Mouse (Mus musculus): ENCODE data around the gene Cx3cr1. TPM values are rescaled to one million over a fixed set of nuclear protein-coding genes. Genes with fewer than 3 reads are reported as not detected.

Cx3cr1 gene
- polyA plus RNA-seq, 1 experiment = 3.9 TPM

- no peak overlapping the region for H3K4me3 ChIP-seq (ENCODE audit: low read depth, low read length)
- H3K27me3 ChIP-seq (ENCODE audit: control insufficient read depth, insufficient read depth, low read length) = no peaks in the 10 kb centered on the region
- peaks cover 29% of the 10 kb centered on the region for H3K36me3 ChIP-seq (ENCODE audit: control insufficient read depth, insufficient read depth, low read length)
- WGBS = 29% methylated on average over 12 of the region's 12 CpGs
- no peak for TF ChIP-seq CTCF (IDR thresholded peaks at IDR 0.05; ENCODE audit: extremely low read depth, insufficient read length, insufficient replicate concordance, low read depth, low read length)
- TF ChIP-seq POLR2A (IDR thresholded peaks at IDR 0.05; ENCODE audit: low read depth, low read length) = no peak
- peaks cover 25% of the 10 kb centered on the region for H3K4me1 ChIP-seq (ENCODE audit: control insufficient read depth, insufficient read depth, insufficient read length, low read length)
- peak overlapping the region; percentile 63 for H3K27ac ChIP-seq (ENCODE audit: insufficient read depth, low read depth, low read length)
Observed at GRCm38 (mm10) chr9:119932358-119932757, 137.3 kb downstream of the Cx3cr1 start.

GRCm38 (mm10) chr9:119926497-119926896, 143.2 kb downstream of the Cx3cr1 start:
- H3K36me3 ChIP-seq (ENCODE audit: control insufficient read depth, insufficient read depth, low read length) = peaks cover 63% of the 10 kb centered on the region
- TF ChIP-seq CTCF (IDR thresholded peaks at IDR 0.05; ENCODE audit: extremely low read depth, insufficient read length, insufficient replicate concordance, low read depth, low read length) (no peak), POLR2A (IDR thresholded peaks at IDR 0.05; ENCODE audit: low read depth, low read length) (no peak)
- H3K27ac ChIP-seq (ENCODE audit: insufficient read depth, low read depth, low read length) = no peak overlapping the region
- H3K27me3 ChIP-seq (ENCODE audit: control insufficient read depth, insufficient read depth, low read length) = no peaks in the 10 kb centered on the region
- H3K4me3 ChIP-seq (ENCODE audit: low read depth, low read length) = no peak overlapping the region
- H3K4me1 ChIP-seq (ENCODE audit: control insufficient read depth, insufficient read depth, insufficient read length, low read length) = peaks cover under 1% of the 10 kb centered on the region; the same call in 1 of the 2 replicates
- WGBS = 77% methylated on average over 5 of the region's 5 CpGs

DNA sequence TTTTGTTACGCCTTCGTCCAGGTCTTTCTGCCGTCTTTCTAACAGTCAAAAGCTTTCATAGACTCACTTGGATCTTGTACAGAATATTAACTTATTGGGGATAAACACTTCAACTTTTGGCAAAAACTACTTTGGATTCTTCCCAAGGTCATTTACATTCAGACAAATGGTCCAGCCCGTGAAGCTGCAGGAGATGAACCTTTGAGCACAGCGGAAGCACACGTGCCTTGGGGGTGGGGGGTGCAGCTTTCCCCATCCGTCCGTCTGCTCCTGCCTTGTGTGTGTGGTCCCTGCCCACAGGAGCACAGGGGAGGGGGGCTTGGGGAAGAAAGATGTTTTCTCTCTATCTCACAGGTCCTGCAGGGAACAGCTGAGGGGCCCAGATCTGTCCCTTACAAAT, 143.9 kb downstream of the Cx3cr1 start:
- TF ChIP-seq POLR2A (IDR thresholded peaks at IDR 0.05; ENCODE audit: low read depth, low read length) (no peak), CTCF (IDR thresholded peaks at IDR 0.05; ENCODE audit: extremely low read depth, insufficient read length, insufficient replicate concordance, low read depth, low read length) (no peak)
- WGBS = 75% methylated on average over 8 of the region's 8 CpGs
- Histone ChIP-seq H3K36me3 (ENCODE audit: control insufficient read depth, insufficient read depth, low read length) (peaks cover 61% of the 10 kb centered on the region), H3K27me3 (ENCODE audit: control insufficient read depth, insufficient read depth, low read length) (no peaks in the 10 kb centered on the region), H3K4me1 (ENCODE audit: control insufficient read depth, insufficient read depth, insufficient read length, low read length) (no peaks in the 10 kb centered on the region), H3K27ac (ENCODE audit: insufficient read depth, low read depth, low read length) (no peak overlapping the region), H3K4me3 (ENCODE audit: low read depth, low read length) (no peak overlapping the region)

DNA sequence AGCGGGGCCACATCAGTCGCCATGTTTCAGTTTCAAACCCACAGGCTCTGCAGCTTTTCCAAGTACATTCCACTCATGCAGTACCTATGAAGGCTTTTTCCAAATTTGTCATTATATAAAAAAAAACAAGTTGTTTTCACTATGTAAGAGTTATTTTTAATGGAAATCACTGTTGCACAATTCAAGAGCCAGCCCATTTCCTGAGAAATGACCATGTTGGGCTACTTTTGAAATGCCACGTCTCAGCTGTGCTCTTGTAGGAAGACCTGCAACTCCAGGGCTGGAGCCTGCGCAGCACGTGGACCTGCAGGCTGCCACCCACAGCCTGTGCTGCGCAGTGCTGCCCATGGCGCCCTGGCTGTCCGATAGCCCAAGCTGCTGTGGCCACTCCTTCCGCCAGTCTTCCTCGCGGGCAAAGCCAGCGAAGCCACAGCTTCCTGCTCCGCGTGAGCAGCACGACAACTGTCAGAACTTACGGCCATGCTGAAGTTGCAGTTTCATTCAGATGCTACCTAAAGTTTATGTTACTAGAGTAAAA, 144.5 kb downstream of the Cx3cr1 start:
- TF ChIP-seq CTCF (IDR thresholded peaks at IDR 0.05; ENCODE audit: extremely low read depth, insufficient read length, insufficient replicate concordance, low read depth, low read length) = no peak
- no peak for TF ChIP-seq POLR2A (IDR thresholded peaks at IDR 0.05; ENCODE audit: low read depth, low read length)
- WGBS = 81% methylated on average over 16 of the region's 16 CpGs
- no peak overlapping the region for H3K4me3 ChIP-seq (ENCODE audit: low read depth, low read length)
- no peaks in the 10 kb centered on the region for H3K27me3 ChIP-seq (ENCODE audit: control insufficient read depth, insufficient read depth, low read length)
- no peaks in the 10 kb centered on the region for H3K4me1 ChIP-seq (ENCODE audit: control insufficient read depth, insufficient read depth, insufficient read length, low read length)
- no peak overlapping the region for H3K27ac ChIP-seq (ENCODE audit: insufficient read depth, low read depth, low read length)
- peaks cover 62% of the 10 kb centered on the region for H3K36me3 ChIP-seq (ENCODE audit: control insufficient read depth, insufficient read depth, low read length)

DNA sequence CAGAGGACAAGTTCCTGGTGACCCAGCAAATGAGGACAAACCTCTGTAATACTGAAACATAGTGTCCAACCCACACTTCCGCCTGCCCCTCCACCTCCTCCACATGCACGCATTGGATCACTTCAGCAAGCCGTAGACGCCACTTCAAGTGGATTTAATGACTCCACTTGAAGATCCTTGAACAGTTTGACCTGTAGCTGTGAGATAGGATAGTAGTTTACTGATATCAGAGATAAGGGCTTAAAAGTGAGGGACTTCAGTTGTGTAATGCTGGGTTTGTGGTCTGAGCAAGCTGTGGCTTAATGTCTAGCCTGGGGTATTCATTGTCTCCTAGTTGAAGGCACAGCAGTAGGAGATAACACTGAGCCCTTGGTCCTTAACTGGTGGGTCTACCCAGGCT, 146.2 kb downstream of the Cx3cr1 start:
- 78% methylated on average over 4 of the region's 4 CpGs for WGBS
- TF ChIP-seq POLR2A (IDR thresholded peaks at IDR 0.05; ENCODE audit: low read depth, low read length) (no peak), CTCF (IDR thresholded peaks at IDR 0.05; ENCODE audit: extremely low read depth, insufficient read length, insufficient replicate concordance, low read depth, low read length) (no peak)

GRCm38 (mm10) chr9:119919858-119920257, 149.8 kb downstream of the Cx3cr1 start:
- Histone ChIP-seq H3K4me3 (ENCODE audit: low read depth, low read length) (no peak overlapping the region), H3K27ac (ENCODE audit: insufficient read depth, low read depth, low read length) (no peak overlapping the region), H3K27me3 (ENCODE audit: control insufficient read depth, insufficient read depth, low read length) (no peaks in the 10 kb centered on the region), H3K4me1 (ENCODE audit: control insufficient read depth, insufficient read depth, insufficient read length, low read length) (no peaks in the 10 kb centered on the region), H3K36me3 (ENCODE audit: control insufficient read depth, insufficient read depth, low read length) (peaks cover 50% of the 10 kb centered on the region)
- 83% methylated on average over 1 of the region's 1 CpGs for WGBS
- TF ChIP-seq POLR2A (IDR thresholded peaks at IDR 0.05; ENCODE audit: low read depth, low read length) (no peak), CTCF (IDR thresholded peaks at IDR 0.05; ENCODE audit: extremely low read depth, insufficient read length, insufficient replicate concordance, low read depth, low read length) (no peak)

More for the DNA sequence above, 146.2 kb downstream of the Cx3cr1 start:
- H3K4me3 ChIP-seq (ENCODE audit: low read depth, low read length) = no peak overlapping the region
- no peaks in the 10 kb centered on the region for H3K4me1 ChIP-seq (ENCODE audit: control insufficient read depth, insufficient read depth, insufficient read length, low read length)
- H3K27me3 ChIP-seq (ENCODE audit: control insufficient read depth, insufficient read depth, low read length) = no peaks in the 10 kb centered on the region
- no peak overlapping the region for H3K27ac ChIP-seq (ENCODE audit: insufficient read depth, low read depth, low read length)
- peaks cover 62% of the 10 kb centered on the region for H3K36me3 ChIP-seq (ENCODE audit: control insufficient read depth, insufficient read depth, low read length)

DNA sequence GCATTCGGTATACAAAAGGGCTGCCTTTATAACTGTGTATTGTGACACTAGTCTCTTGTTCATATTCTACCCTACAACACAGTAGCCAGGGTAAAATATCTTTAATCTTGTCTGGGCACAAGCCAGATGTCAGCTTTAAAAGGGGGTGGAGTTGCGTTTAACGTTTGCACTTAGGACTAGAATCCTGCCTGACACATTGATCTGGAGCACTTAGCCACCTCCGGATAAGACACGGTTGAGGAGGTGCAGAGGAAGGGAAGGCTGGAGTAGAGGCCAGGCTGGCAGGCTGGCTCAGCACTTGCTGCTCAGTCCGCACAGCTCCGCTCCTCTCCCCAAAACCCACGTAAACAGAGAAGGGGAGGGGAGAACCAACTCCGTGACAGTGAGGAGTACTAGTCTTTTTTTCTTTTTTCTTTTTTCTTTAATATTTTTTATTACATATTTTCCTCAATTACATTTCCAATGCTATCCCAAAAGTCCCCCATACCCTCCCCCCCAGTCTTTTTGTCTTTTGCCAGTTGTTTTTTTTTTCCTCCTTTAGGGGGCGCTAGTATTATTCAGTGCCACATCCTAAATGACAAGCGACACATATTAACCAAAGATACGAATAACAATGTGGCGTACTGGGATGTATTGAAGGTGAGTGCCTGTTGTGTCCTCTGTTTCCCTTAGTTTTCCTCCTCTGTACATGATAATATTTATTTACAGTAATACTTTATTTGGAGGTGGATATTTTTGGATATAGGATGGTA, 156.4 kb downstream of the Cx3cr1 start:
- TF ChIP-seq POLR2A (IDR thresholded peaks at IDR 0.05; ENCODE audit: low read depth, low read length) = no peak
- TF ChIP-seq CTCF (IDR thresholded peaks at IDR 0.05; ENCODE audit: extremely low read depth, insufficient read length, insufficient replicate concordance, low read depth, low read length) = no peak

More for the DNA sequence above, 156.4 kb downstream of the Cx3cr1 start:
- 71% methylated on average over 13 of the region's 13 CpGs for WGBS
- H3K27me3 ChIP-seq (ENCODE audit: control insufficient read depth, insufficient read depth, low read length) = no peaks in the 10 kb centered on the region
- no peak overlapping the region for H3K4me3 ChIP-seq (ENCODE audit: low read depth, low read length)
- peaks cover 72% of the 10 kb centered on the region for H3K36me3 ChIP-seq (ENCODE audit: control insufficient read depth, insufficient read depth, low read length)
- H3K4me1 ChIP-seq (ENCODE audit: control insufficient read depth, insufficient read depth, insufficient read length, low read length) = no peaks in the 10 kb centered on the region
- no peak overlapping the region for H3K27ac ChIP-seq (ENCODE audit: insufficient read depth, low read depth, low read length)

Measured in small intestine, adult 2 months (tissue).